Mouse (Mus musculus) cortical plate, adult 2 months (tissue): ENCODE data around the gene Tnf.

Experiments
- CTCF ChIP-seq: fragments of 200-500 bp; IDR thresholded peaks from 2 replicates; pipeline ENCODE4 v1.5.1; 2011; ENCODE audit warnings: mild to moderate bottlenecking, control low read depth, low read length; ENCODE audit not compliant: insufficient read depth; ENCODE audit errors: extremely low read depth
- POLR2A ChIP-seq: fragments of 200-500 bp; IDR thresholded peaks from 2 replicates; pipeline ENCODE4 v1.6.1; 2011; ENCODE audit warnings: mild to moderate bottlenecking, low read length, control low read depth; ENCODE audit not compliant: insufficient read depth; ENCODE audit errors: extremely low read depth

- no peak for TF ChIP-seq CTCF
- no peak for TF ChIP-seq POLR2A
Measured at GRCm38 (mm10) chr17:35244999-35245398, 43.2 kb upstream of the Tnf start.
